Mouse (Mus musculus) embryonic fibroblast, embryonic 13.5 days (primary cell): ENCODE results near the gene Dnlz. TPM values are rescaled to one million over a fixed set of nuclear protein-coding genes. Genes with fewer than 3 reads are reported as not detected.
A peak's percentile ranks its signal among the peaks of the same experiment; 100 is the strongest.

Experiments
- H3K27ac ChIP-seq: 2 replicates; pipeline ENCODE4 v1.5.1; 2012; ENCODE audit warnings: low read length, control low read depth, inconsistent platforms; ENCODE audit not compliant: insufficient read depth
- H3K4me1 ChIP-seq: 2 replicates; pipeline ENCODE4 v1.6.1; 2011; ENCODE audit warnings: low read length; ENCODE audit not compliant: control insufficient read depth, insufficient read depth
- H3K4me3 ChIP-seq: 2 replicates; pipeline ENCODE4 v1.5.1; 2011; ENCODE audit warnings: mild to moderate bottlenecking, control low read depth, low read length; ENCODE audit not compliant: insufficient read depth
- CTCF ChIP-seq: IDR thresholded peaks from 2 replicates; pipeline ENCODE4 v1.5.1; 2011; ENCODE audit warnings: mild to moderate bottlenecking, control low read depth, low read length, moderate library complexity, borderline replicate concordance; ENCODE audit not compliant: insufficient read depth
- POLR2A ChIP-seq: IDR thresholded peaks from 2 replicates; pipeline ENCODE4 v1.6.1; 2011; ENCODE audit warnings: low read depth, mild to moderate bottlenecking, control low read depth, low read length, moderate library complexity
- polyA plus RNA-seq: library from polyadenylated mRNA; stranded (reverse); fragments of >200 nt; gene quantifications from 2 replicates; pipeline ENCODE4 v1.2.4, GENCODE M21; 2011; ENCODE audit warnings: low read depth; ENCODE audit not compliant: missing spikeins, insufficient read length

The Dnlz gene
- polyA plus RNA-seq, 1 experiment = 18.2 TPM

- no peak for TF ChIP-seq POLR2A
- TF ChIP-seq CTCF = no peak
- Histone ChIP-seq H3K27ac (peak overlapping the region; percentile 89), H3K4me3 (peak overlapping the region; percentile 68), H3K4me1 (peaks cover 8% of the 10 kb centered on the region; the same call in 1 of the 2 replicates)
These were observed 36.0 kb downstream of the Dnlz start for GRCm38 (mm10) chr2:26315925-26316311.

GRCm38 (mm10) chr2:26315072-26315924 lies 36.6 kb downstream of the Dnlz start, which contains the start of gene Gpsm1:
Gene Gpsm1 (plus strand): TSS chr2:26315515.
- Histone ChIP-seq H3K27ac (peak within 1 kb of the TSS; percentile 89), H3K4me1 (peaks cover 10% of the 10 kb centered on the region; the same call in 1 of the 2 replicates), H3K4me3 (peak within 1 kb of the TSS; percentile 68)
- TF ChIP-seq CTCF (no peak), POLR2A (peak; percentile 70)

- Histone ChIP-seq H3K27ac (peak overlapping the region; percentile 87), H3K4me3 (no peak overlapping the region), H3K4me1 (peaks cover 13% of the 10 kb centered on the region)
- no peak for TF ChIP-seq CTCF
- peak; percentile 35; the same call in 1 of the 2 replicates for TF ChIP-seq POLR2A
These were observed 37.4 kb downstream of the Dnlz start for GRCm38 (mm10) chr2:26314281-26315071.

GRCm38 (mm10) chr2:26313394-26313793 lies 38.5 kb downstream of the Dnlz start:
- peaks cover 13% of the 10 kb centered on the region for H3K4me1 ChIP-seq

GRCm38 (mm10) chr2:26312812-26313211 lies 39.1 kb downstream of the Dnlz start:
- TF ChIP-seq CTCF (0 out of 2 replicates have a peak, but pooled peaks have one; percentile 34), POLR2A (no peak)
- H3K4me1 ChIP-seq = peaks cover 11% of the 10 kb centered on the region
- H3K27ac ChIP-seq = no peak overlapping the region
- H3K4me3 ChIP-seq = no peak overlapping the region

More at GRCm38 (mm10) chr2:26313394-26313793, 38.5 kb downstream of the Dnlz start:
- Histone ChIP-seq H3K27ac (peak overlapping the region; percentile 87), H3K4me3 (no peak overlapping the region)
- TF ChIP-seq POLR2A = no peak
- no peak for TF ChIP-seq CTCF

- TF ChIP-seq CTCF (no peak), POLR2A (no peak)
- Histone ChIP-seq H3K4me1 (peaks cover 9% of the 10 kb centered on the region), H3K4me3 (no peak overlapping the region), H3K27ac (no peak overlapping the region)
These were observed 40.0 kb downstream of the Dnlz start for GRCm38 (mm10) chr2:26311936-26312335.

- no peak for TF ChIP-seq CTCF
- no peak; the same call in 1 of the 2 replicates for TF ChIP-seq POLR2A
- H3K27ac ChIP-seq = peak overlapping the region; percentile 90
- no peak overlapping the region for H3K4me3 ChIP-seq
- H3K4me1 ChIP-seq = peaks cover 8% of the 10 kb centered on the region
These were observed 42.2 kb downstream of the Dnlz start for GRCm38 (mm10) chr2:26309739-26310138.

- no peak overlapping the region for H3K4me3 ChIP-seq
- no peak overlapping the region for H3K27ac ChIP-seq
- peaks cover 5% of the 10 kb centered on the region for H3K4me1 ChIP-seq
- TF ChIP-seq POLR2A = no peak
- no peak for TF ChIP-seq CTCF
These were observed 45.2 kb downstream of the Dnlz start for GRCm38 (mm10) chr2:26306702-26307101.

GRCm38 (mm10) chr2:26305555-26305954 lies 46.4 kb downstream of the Dnlz start:
- H3K4me1 ChIP-seq = peaks cover 5% of the 10 kb centered on the region
- H3K27ac ChIP-seq = no peak overlapping the region
- TF ChIP-seq CTCF = no peak
- TF ChIP-seq POLR2A = no peak
- no peak overlapping the region for H3K4me3 ChIP-seq

- no peaks in the 10 kb centered on the region; the same call in 1 of the 2 replicates for H3K4me1 ChIP-seq
- TF ChIP-seq POLR2A = no peak
- no peak for TF ChIP-seq CTCF
- no peak overlapping the region for H3K4me3 ChIP-seq
- H3K27ac ChIP-seq = no peak overlapping the region
These were observed 47.2 kb downstream of the Dnlz start for GRCm38 (mm10) chr2:26304711-26305110.
